Mouse (Mus musculus) limb, embryonic 11.5 days (tissue): ENCODE results near the gene Cdiptos. TPM values are rescaled to one million over a fixed set of nuclear protein-coding genes. Genes with fewer than 3 reads are reported as not detected.
A peak's percentile ranks its signal among the peaks of the same experiment; 100 is the strongest.

Source experiments
- ATAC-seq: fragments of 200-750 bp; cut with Nextera tagmentation; 2 replicates; pipeline ENCODE4 v1.8.0; 2017; ENCODE audit warnings: low read depth; ENCODE audit not compliant: insufficient number of reproducible peaks, low FRiP score, low TSS enrichment
- DNase-seq: peaks from one replicate; pipeline ENCODE4 v3.0.0-alpha.2; 2015; ENCODE audit warnings: low spot score
- H3K27ac ChIP-seq: fragments of 300-500 bp; sonication (generic); replicated peaks from 2 replicates; pipeline ENCODE4 v1.5.1; 2014; ENCODE audit warnings: low read depth, mild to moderate bottlenecking, low read length
- H3K27me3 ChIP-seq: fragments of 300-500 bp; sonication (generic); 2 replicates; pipeline ENCODE4 v1.6.1; 2014; ENCODE audit warnings: mild to moderate bottlenecking, low read length, mixed read lengths; ENCODE audit not compliant: control insufficient read depth, insufficient read depth
- H3K36me3 ChIP-seq: fragments of 300-500 bp; sonication (generic); 2 replicates; pipeline ENCODE4 v1.6.1; 2014; ENCODE audit warnings: mild to moderate bottlenecking, low read length, moderate library complexity, mixed read lengths; ENCODE audit not compliant: control insufficient read depth, insufficient read depth
- H3K4me1 ChIP-seq: fragments of 300-500 bp; sonication (generic); 2 replicates; pipeline ENCODE4 v1.6.1; 2014; ENCODE audit warnings: low read length, mixed read lengths; ENCODE audit not compliant: control insufficient read depth, insufficient read depth
- H3K4me2 ChIP-seq: fragments of 300-500 bp; sonication (generic); 2 replicates; pipeline ENCODE4 v1.6.1; 2014; ENCODE audit warnings: low read depth, mild to moderate bottlenecking, moderate library complexity; ENCODE audit not compliant: severe bottlenecking
- H3K4me3 ChIP-seq: fragments of 300-500 bp; sonication (generic); 2 replicates; pipeline ENCODE4 v1.5.1; 2014; ENCODE audit warnings: low read depth, low read length
- H3K9ac ChIP-seq: fragments of 300-500 bp; sonication (generic); 2 replicates; pipeline ENCODE4 v1.6.1; 2014; ENCODE audit warnings: mild to moderate bottlenecking, low read length
- H3K9me3 ChIP-seq: fragments of 300-500 bp; sonication (generic); 2 replicates; pipeline ENCODE4 v1.6.1; 2016; ENCODE audit warnings: low read length; ENCODE audit not compliant: control insufficient read depth
- WGBS: fragments of 180-500 bp; shearing (Covaris S2); extraction: QIAGEN DNeasy Blood & Tissue Kit; methylation state at CpG from one replicate; pipeline ENCODE4 v1.1.7; 2014; 5-methylcytosine and 5-hydroxymethylcytosine counted together
- polyA plus RNA-seq: library from polyadenylated mRNA; unstranded; fragments of >200 nt; fragmentation: Nextera tagmentation; extraction: Ambion mirVana; gene quantifications from 2 replicates; pipeline ENCODE4 v1.2.1, GENCODE M21; 2014

Gene Cdiptos
- polyA plus RNA-seq, 1 experiment from 2014 or later: 1.5 TPM

GRCm38 (mm10) chr7:127016486-127016938, 40.6 kb upstream of the Cdiptos start:
- Histone ChIP-seq H3K9ac (peak overlapping the region; percentile 86), H3K4me2 (peak overlapping the region; percentile 82), H3K4me1 (peaks cover 35% of the 10 kb centered on the region), H3K27me3 (no peaks in the 10 kb centered on the region), H3K4me3 (peak overlapping the region; percentile 64), H3K27ac (peak overlapping the region; percentile 85), H3K9me3 (no peaks in the 10 kb centered on the region), H3K36me3 (peaks cover 4% of the 10 kb centered on the region; the same call in 1 of the 2 replicates)
- ATAC-seq (peak; percentile 37; the same call in 1 of the 2 replicates), DNase-seq (no peak)
- under 1% methylated on average over 22 of the region's 22 CpGs for WGBS

GRCm38 (mm10) chr7:127016481-127016485, 40.4 kb upstream of the Cdiptos start, which contains the start of gene Pagr1b:
Gene Pagr1b (minus strand): TSS chr7:127016484.
- H3K9ac ChIP-seq: peak within 1 kb of the TSS; percentile 86
- ATAC-seq: no peak
- H3K9me3 ChIP-seq: no peaks in the 10 kb centered on the region
- peaks cover 34% of the 10 kb centered on the region for H3K4me1 ChIP-seq
- no peaks in the 10 kb centered on the region for H3K27me3 ChIP-seq
- no peak for DNase-seq
- H3K4me2 ChIP-seq: peak within 1 kb of the TSS; percentile 82
- H3K36me3 ChIP-seq: peaks cover 4% of the 10 kb centered on the region; the same call in 1 of the 2 replicates
- H3K4me3 ChIP-seq: peak within 1 kb of the TSS; percentile 64
- peak within 1 kb of the TSS; percentile 85 for H3K27ac ChIP-seq

- whole genome bisulfite sequencing: 2% methylated on average over 10 of the region's 10 CpGs
- peak overlapping the region; percentile 85 for H3K27ac ChIP-seq
- peak overlapping the region; percentile 86 for H3K9ac ChIP-seq
- peak overlapping the region; percentile 64 for H3K4me3 ChIP-seq
- peaks cover 4% of the 10 kb centered on the region; the same call in 1 of the 2 replicates for H3K36me3 ChIP-seq
- no peaks in the 10 kb centered on the region for H3K27me3 ChIP-seq
- DNase-seq (no peak), ATAC-seq (no peak; the same call in 1 of the 2 replicates)
- H3K9me3 ChIP-seq: no peaks in the 10 kb centered on the region
- peaks cover 32% of the 10 kb centered on the region for H3K4me1 ChIP-seq
- H3K4me2 ChIP-seq: peak overlapping the region; percentile 82
These were observed 40.2 kb upstream of the Cdiptos start for GRCm38 (mm10) chr7:127016081-127016480.

- no peak overlapping the region for H3K4me3 ChIP-seq
- 94% methylated on average over 12 of the region's 12 CpGs for WGBS
- H3K27ac ChIP-seq: no peak overlapping the region
These were observed 39.1 kb upstream of the Cdiptos start for GRCm38 (mm10) chr7:127014993-127015392.

GRCm38 (mm10) chr7:127014320-127014719, 38.4 kb upstream of the Cdiptos start, which contains the start of gene Mvp:
Gene Mvp (minus strand): TSS chr7:127014621.
- ATAC-seq: no peak
- Histone ChIP-seq H3K36me3 (peaks cover 4% of the 10 kb centered on the region; the same call in 1 of the 2 replicates), H3K9me3 (no peaks in the 10 kb centered on the region), H3K9ac (0 out of 2 replicates have a peak within 1 kb of the TSS, but pooled peaks have one; percentile 86), H3K27ac (no peak within 1 kb of the TSS), H3K4me1 (peaks cover 16% of the 10 kb centered on the region; the same call in 1 of the 2 replicates), H3K4me2 (peak within 1 kb of the TSS; percentile 82), H3K4me3 (peak within 1 kb of the TSS; percentile 64), H3K27me3 (no peaks in the 10 kb centered on the region)
- 46% methylated on average over 11 of the region's 11 CpGs for WGBS
- DNase-seq: peak; percentile 60

More at GRCm38 (mm10) chr7:127014993-127015392, 39.1 kb upstream of the Cdiptos start:
- peak overlapping the region; percentile 82 for H3K4me2 ChIP-seq
- no peaks in the 10 kb centered on the region for H3K27me3 ChIP-seq
- H3K9ac ChIP-seq: no peak overlapping the region
- peaks cover 23% of the 10 kb centered on the region for H3K4me1 ChIP-seq
- no peak for DNase-seq
- H3K36me3 ChIP-seq: peaks cover 4% of the 10 kb centered on the region; the same call in 1 of the 2 replicates
- H3K9me3 ChIP-seq: no peaks in the 10 kb centered on the region
- no peak for ATAC-seq

GRCm38 (mm10) chr7:127013385-127013784, 37.5 kb upstream of the Cdiptos start:
- WGBS: 93% methylated on average over 6 of the region's 6 CpGs
- no peak overlapping the region for H3K4me2 ChIP-seq
- H3K9ac ChIP-seq: no peak overlapping the region
- H3K36me3 ChIP-seq: peaks cover 4% of the 10 kb centered on the region; the same call in 1 of the 2 replicates
- H3K4me1 ChIP-seq: peaks cover 16% of the 10 kb centered on the region; the same call in 1 of the 2 replicates
- DNase-seq (no peak), ATAC-seq (no peak)
- H3K27ac ChIP-seq: no peak overlapping the region
- H3K4me3 ChIP-seq: no peak overlapping the region
- H3K9me3 ChIP-seq: no peaks in the 10 kb centered on the region
- H3K27me3 ChIP-seq: no peaks in the 10 kb centered on the region

GRCm38 (mm10) chr7:127012845-127013244, 36.9 kb upstream of the Cdiptos start:
- ATAC-seq (no peak), DNase-seq (no peak)
- H3K4me1 ChIP-seq: peaks cover 16% of the 10 kb centered on the region; the same call in 1 of the 2 replicates
- H3K27ac ChIP-seq: no peak overlapping the region
- 93% methylated on average over 10 of the region's 10 CpGs for WGBS
- no peak overlapping the region for H3K4me3 ChIP-seq
- no peaks in the 10 kb centered on the region for H3K27me3 ChIP-seq
- peaks cover 4% of the 10 kb centered on the region; the same call in 1 of the 2 replicates for H3K36me3 ChIP-seq
- H3K9me3 ChIP-seq: no peaks in the 10 kb centered on the region
- no peak overlapping the region for H3K4me2 ChIP-seq
- H3K9ac ChIP-seq: no peak overlapping the region

GRCm38 (mm10) chr7:127012374-127012773, 36.5 kb upstream of the Cdiptos start:
- no peak for DNase-seq

GRCm38 (mm10) chr7:127011717-127012116, 35.8 kb upstream of the Cdiptos start:
- WGBS: 83% methylated on average over 2 of the region's 2 CpGs

More at GRCm38 (mm10) chr7:127012374-127012773, 36.5 kb upstream of the Cdiptos start:
- H3K4me1 ChIP-seq: peaks cover 16% of the 10 kb centered on the region; the same call in 1 of the 2 replicates
- H3K9ac ChIP-seq: no peak overlapping the region
- H3K27ac ChIP-seq: no peak overlapping the region
- no peak for ATAC-seq
- no peak overlapping the region for H3K4me2 ChIP-seq
- peaks cover 4% of the 10 kb centered on the region; the same call in 1 of the 2 replicates for H3K36me3 ChIP-seq
- WGBS: 90% methylated on average over 6 of the region's 6 CpGs
- no peak overlapping the region for H3K4me3 ChIP-seq
- H3K27me3 ChIP-seq: no peaks in the 10 kb centered on the region
- H3K9me3 ChIP-seq: no peaks in the 10 kb centered on the region

More at GRCm38 (mm10) chr7:127011717-127012116, 35.8 kb upstream of the Cdiptos start:
- peaks cover 4% of the 10 kb centered on the region; the same call in 1 of the 2 replicates for H3K36me3 ChIP-seq
- H3K9me3 ChIP-seq: no peaks in the 10 kb centered on the region
- peaks cover 16% of the 10 kb centered on the region; the same call in 1 of the 2 replicates for H3K4me1 ChIP-seq
- H3K4me3 ChIP-seq: no peak overlapping the region
- ATAC-seq (no peak), DNase-seq (no peak)
- no peak overlapping the region for H3K4me2 ChIP-seq
- H3K27me3 ChIP-seq: no peaks in the 10 kb centered on the region
- H3K27ac ChIP-seq: no peak overlapping the region
- no peak overlapping the region for H3K9ac ChIP-seq
